Mouse (Mus musculus) neural tube, embryonic 15.5 days (tissue): ENCODE data around the gene Mmab. TPM values are rescaled to one million over a fixed set of nuclear protein-coding genes. Genes with fewer than 3 reads are reported as not detected.
A peak's percentile ranks its signal among the peaks of the same experiment; 100 is the strongest.

Experiments used
- ATAC-seq: fragments of 200-750 bp; cut with Nextera tagmentation; 2 replicates; pipeline ENCODE4 v1.8.0; 2017; ENCODE audit warnings: mild to moderate bottlenecking, moderate TSS enrichment, moderate library complexity; ENCODE audit not compliant: low FRiP score
- H3K27ac ChIP-seq: fragments of 300-500 bp; sonication (generic); replicated peaks from 2 replicates; pipeline ENCODE4 v1.5.1; 2015; ENCODE audit warnings: mild to moderate bottlenecking, inconsistent platforms
- H3K27me3 ChIP-seq: fragments of 300-500 bp; sonication (generic); replicated peaks from 2 replicates; pipeline ENCODE4 v1.6.1; 2015; ENCODE audit warnings: inconsistent platforms
- H3K36me3 ChIP-seq: fragments of 300-500 bp; sonication (generic); 2 replicates; pipeline ENCODE4 v1.6.1; 2015; ENCODE audit warnings: inconsistent platforms
- H3K4me1 ChIP-seq: fragments of 300-500 bp; sonication (generic); 2 replicates; pipeline ENCODE4 v1.6.1; 2015; ENCODE audit warnings: inconsistent platforms
- H3K4me2 ChIP-seq: fragments of 300-500 bp; sonication (generic); 2 replicates; pipeline ENCODE4 v1.6.1; 2015; ENCODE audit warnings: inconsistent platforms, mild to moderate bottlenecking, moderate library complexity
- H3K4me3 ChIP-seq: fragments of 300-500 bp; sonication (generic); replicated peaks from 2 replicates; pipeline ENCODE4 v1.5.1; 2015; ENCODE audit warnings: mild to moderate bottlenecking, inconsistent platforms
- H3K9ac ChIP-seq: fragments of 300-500 bp; sonication (generic); replicated peaks from 2 replicates; pipeline ENCODE4 v1.6.1; 2015; ENCODE audit warnings: mild to moderate bottlenecking, inconsistent platforms
- H3K9me3 ChIP-seq: fragments of 300-500 bp; sonication (generic); replicated peaks from 2 replicates; pipeline ENCODE4 v1.6.1; 2016; ENCODE audit warnings: inconsistent platforms
- WGBS: fragments of 180-500 bp; shearing (Covaris S2); methylation state at CpG from one replicate; pipeline ENCODE4 v1.1.7; 2015; ENCODE audit warnings: mixed read lengths; 5-methylcytosine and 5-hydroxymethylcytosine counted together
- polyA plus RNA-seq: library from polyadenylated mRNA; unstranded; fragments of >200 nt; fragmentation: Nextera tagmentation; extraction: Ambion mirVana; gene quantifications from 2 replicates; pipeline ENCODE4 v1.2.1, GENCODE M21; 2015

Gene Mmab
- polyA plus RNA-seq, 1 experiment from 2014 or later, result 36.1 TPM

DNA sequence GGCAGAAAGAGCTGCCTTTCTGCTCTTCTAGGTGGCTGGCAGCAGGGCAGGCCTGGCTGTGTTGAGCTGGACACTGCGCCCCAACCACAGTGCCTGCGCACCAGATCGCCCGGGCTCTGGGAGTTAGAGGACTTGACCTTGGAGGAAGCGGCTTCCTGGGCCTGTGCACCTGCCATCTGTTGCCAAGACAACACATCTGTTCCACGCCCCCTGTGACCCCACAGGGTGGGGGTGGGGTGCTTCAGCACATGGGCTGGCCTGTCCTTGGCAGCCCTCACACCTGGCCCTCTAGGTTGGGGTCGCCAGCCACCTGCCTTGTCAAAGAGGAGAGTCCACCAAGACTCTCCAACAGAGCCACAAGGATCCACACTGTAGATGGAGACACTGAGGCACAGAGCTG lies 21.8 kb upstream of the Mmab start:
- Histone ChIP-seq H3K9ac (no peak overlapping the region), H3K4me3 (no peak overlapping the region), H3K9me3 (no peaks in the 10 kb centered on the region), H3K4me1 (peaks cover 33% of the 10 kb centered on the region), H3K27me3 (no peaks in the 10 kb centered on the region), H3K4me2 (no peak overlapping the region), H3K27ac (no peak overlapping the region), H3K36me3 (no peaks in the 10 kb centered on the region)
- WGBS, result 49% methylated on average over 7 of the region's 7 CpGs
- ATAC-seq, result no peak

- WGBS, result 73% methylated on average over 2 of the region's 2 CpGs
- Histone ChIP-seq H3K9me3 (no peaks in the 10 kb centered on the region), H3K4me3 (no peak overlapping the region), H3K4me2 (no peak overlapping the region), H3K27me3 (no peaks in the 10 kb centered on the region), H3K4me1 (peaks cover 40% of the 10 kb centered on the region), H3K27ac (no peak overlapping the region), H3K9ac (no peak overlapping the region), H3K36me3 (no peaks in the 10 kb centered on the region)
- ATAC-seq, result no peak
Measured at GRCm38 (mm10) chr5:114464561-114464960, 20.7 kb upstream of the Mmab start.

DNA sequence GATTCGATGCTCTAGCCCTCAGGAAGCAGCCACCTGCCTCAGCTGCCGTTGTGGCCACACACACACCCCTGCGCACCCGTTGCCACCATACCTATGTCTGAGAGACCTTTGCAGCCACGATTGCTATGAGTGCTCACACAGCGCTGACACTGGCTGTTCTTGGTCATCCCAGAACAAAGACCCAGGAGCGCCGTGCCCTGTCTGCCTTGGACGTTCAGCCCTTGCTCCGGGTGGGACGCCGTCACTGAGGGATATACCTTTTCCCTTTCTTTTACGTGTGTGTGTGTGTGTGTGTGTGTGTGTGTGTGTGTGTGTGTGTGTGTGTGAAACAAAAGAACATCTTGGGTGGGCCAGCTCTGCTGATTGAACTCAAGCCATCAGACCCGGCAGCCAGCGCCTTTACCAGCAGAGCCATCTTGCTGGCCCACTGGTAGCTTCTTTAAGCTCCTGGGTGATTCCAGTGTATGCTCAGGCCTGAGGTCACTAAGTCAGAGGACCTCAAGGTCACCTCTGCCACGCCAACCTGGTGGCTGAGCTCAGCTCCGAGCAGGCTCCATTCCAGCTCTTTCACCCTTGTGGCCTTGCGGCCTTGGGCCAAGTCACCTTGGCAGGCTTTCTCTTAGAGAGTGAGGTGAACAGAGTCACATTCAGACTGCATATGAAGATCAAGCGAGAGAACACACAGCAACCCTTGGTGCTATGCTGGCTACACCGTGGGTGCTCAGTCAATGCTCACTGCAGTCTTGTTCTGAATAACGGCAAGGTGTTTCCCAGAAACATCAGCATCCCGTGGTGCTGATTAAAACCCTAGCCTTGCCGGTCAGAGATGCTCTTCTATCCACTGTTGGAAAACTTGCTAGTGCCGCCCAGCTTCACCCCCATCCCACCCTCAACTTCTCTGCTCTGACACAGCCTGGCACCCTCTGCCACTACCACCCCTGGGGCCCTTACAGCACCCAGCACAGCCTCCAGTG lies 18.5 kb upstream of the Mmab start:
- Histone ChIP-seq H3K4me1 (peaks cover 32% of the 10 kb centered on the region), H3K9ac (no peak overlapping the region), H3K27ac (no peak overlapping the region), H3K4me3 (no peak overlapping the region), H3K9me3 (no peaks in the 10 kb centered on the region), H3K4me2 (no peak overlapping the region), H3K36me3 (no peaks in the 10 kb centered on the region), H3K27me3 (no peaks in the 10 kb centered on the region)
- WGBS, result 76% methylated on average over 24 of the region's 24 CpGs
- no peak for ATAC-seq

DNA sequence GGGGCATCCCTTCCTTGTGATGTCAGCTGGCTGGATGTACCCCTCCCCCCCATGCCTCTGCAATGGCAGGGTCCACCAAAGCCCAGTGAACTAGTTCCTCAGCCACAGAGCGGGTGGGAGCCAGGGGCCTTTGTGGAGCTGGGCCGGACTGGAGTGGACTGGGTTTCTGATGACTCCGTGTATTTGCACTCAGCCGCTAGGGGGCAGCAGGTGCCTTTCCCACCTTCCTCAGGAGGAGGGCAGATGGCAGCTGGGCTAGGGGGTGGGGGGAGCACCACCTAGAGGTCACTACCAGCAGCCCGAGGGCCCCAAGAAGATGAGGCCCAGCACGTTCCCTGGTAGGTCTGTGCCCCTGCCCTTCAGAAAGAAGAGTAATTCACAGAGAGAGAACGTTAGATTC lies 17.4 kb upstream of the Mmab start:
- no peak for ATAC-seq
- WGBS, result 3% methylated on average over 7 of the region's 7 CpGs

DNA sequence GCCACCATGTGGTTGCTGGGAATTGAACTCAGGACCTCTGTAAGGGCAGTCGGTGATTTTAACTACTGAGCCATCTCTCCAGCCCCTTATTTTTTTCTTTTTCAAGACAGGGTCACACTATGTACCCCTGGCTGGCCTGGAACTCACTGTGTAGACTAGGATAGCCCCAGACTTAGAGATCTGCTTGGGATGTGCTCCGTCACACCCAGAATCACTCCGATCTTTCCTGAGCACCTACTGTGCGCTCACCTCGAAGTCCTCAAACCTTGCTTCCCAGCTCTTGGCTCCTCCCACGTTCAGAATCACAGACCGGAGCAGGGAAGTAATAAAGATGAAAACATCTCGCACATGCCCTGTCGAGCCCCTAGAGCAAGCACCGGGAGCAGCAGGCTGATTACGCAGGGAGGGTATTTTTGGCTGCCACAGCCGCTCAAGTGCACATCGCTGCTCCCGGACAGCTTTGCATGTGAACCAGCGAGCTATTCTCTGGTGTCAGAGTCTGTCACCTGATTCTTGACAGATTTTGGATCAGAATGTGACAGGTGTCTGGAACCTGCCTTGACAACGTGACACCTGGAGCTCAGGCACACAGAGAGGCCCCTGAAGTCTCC lies 13.2 kb upstream of the Mmab start:
- 84% methylated on average over 16 of the region's 16 CpGs for WGBS
- Histone ChIP-seq H3K27me3 (no peaks in the 10 kb centered on the region), H3K9ac (no peak overlapping the region), H3K4me2 (no peak overlapping the region), H3K36me3 (peaks cover 17% of the 10 kb centered on the region; the same call in 1 of the 2 replicates), H3K4me3 (no peak overlapping the region), H3K4me1 (peaks cover 13% of the 10 kb centered on the region), H3K9me3 (no peaks in the 10 kb centered on the region), H3K27ac (no peak overlapping the region)
- no peak for ATAC-seq

More for the DNA sequence above, 17.4 kb upstream of the Mmab start:
- Histone ChIP-seq H3K9ac (0 out of 2 replicates have a peak overlapping the region, but pooled peaks have one; percentile 23), H3K4me1 (peaks cover 21% of the 10 kb centered on the region), H3K36me3 (no peaks in the 10 kb centered on the region), H3K27ac (no peak overlapping the region), H3K4me2 (no peak overlapping the region), H3K4me3 (no peak overlapping the region), H3K9me3 (no peaks in the 10 kb centered on the region), H3K27me3 (no peaks in the 10 kb centered on the region)

GRCm38 (mm10) chr5:114456287-114456686 lies 12.4 kb upstream of the Mmab start:
- WGBS, result 68% methylated on average over 9 of the region's 9 CpGs
- ATAC-seq, result no peak
- no peaks in the 10 kb centered on the region for H3K9me3 ChIP-seq
- no peaks in the 10 kb centered on the region for H3K27me3 ChIP-seq
- no peak overlapping the region for H3K4me2 ChIP-seq
- H3K4me3 ChIP-seq, result no peak overlapping the region
- H3K4me1 ChIP-seq, result peaks cover 12% of the 10 kb centered on the region
- H3K9ac ChIP-seq, result no peak overlapping the region
- H3K27ac ChIP-seq, result 0 out of 2 replicates have a peak overlapping the region, but pooled peaks have one; percentile 23
- H3K36me3 ChIP-seq, result peaks cover 25% of the 10 kb centered on the region

GRCm38 (mm10) chr5:114449011-114449410 lies 5.2 kb upstream of the Mmab start:
- 92% methylated on average over 4 of the region's 4 CpGs for WGBS
- H3K4me3 ChIP-seq, result no peak overlapping the region
- no peak overlapping the region for H3K9ac ChIP-seq
- H3K27ac ChIP-seq, result no peak overlapping the region
- peaks cover 37% of the 10 kb centered on the region for H3K36me3 ChIP-seq
- H3K27me3 ChIP-seq, result no peaks in the 10 kb centered on the region
- peaks cover 25% of the 10 kb centered on the region for H3K4me1 ChIP-seq
- ATAC-seq, result no peak
- no peak overlapping the region for H3K4me2 ChIP-seq
- H3K9me3 ChIP-seq, result no peaks in the 10 kb centered on the region

GRCm38 (mm10) chr5:114444368-114444692 lies 470 bp upstream of the Mmab start:
- H3K36me3 ChIP-seq, result peaks cover 11% of the 10 kb centered on the region
- ATAC-seq, result peak; percentile 36
- no peaks in the 10 kb centered on the region for H3K27me3 ChIP-seq
- no peaks in the 10 kb centered on the region for H3K9me3 ChIP-seq
- H3K4me1 ChIP-seq, result peaks cover 29% of the 10 kb centered on the region
- under 1% methylated on average over 21 of the region's 21 CpGs for WGBS
- H3K27ac ChIP-seq, result peak overlapping the region; percentile 52; the same call in 1 of the 2 replicates
- H3K9ac ChIP-seq, result peak overlapping the region; percentile 78
- peak overlapping the region; percentile 76 for H3K4me3 ChIP-seq
- peak overlapping the region; percentile 83 for H3K4me2 ChIP-seq

DNA sequence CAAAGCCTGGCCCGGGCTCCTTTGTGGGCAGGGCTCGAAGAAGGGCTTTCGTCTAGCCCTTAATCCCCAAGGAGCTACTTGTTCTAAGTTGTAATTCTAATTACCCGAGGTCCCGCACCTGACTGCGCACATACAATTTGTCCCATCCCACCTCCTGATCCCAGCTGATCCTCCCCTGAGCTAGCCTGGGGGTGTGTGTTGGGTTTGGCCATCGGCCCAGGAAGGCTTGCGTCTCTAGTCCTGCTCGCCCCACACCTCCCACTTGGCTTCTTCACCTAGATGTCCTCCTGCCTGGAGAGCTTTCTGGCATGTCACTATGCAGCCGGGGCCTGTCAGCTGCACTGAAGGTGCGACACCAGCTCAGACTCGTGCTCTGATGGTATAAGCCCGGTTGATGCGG lies 8.3 kb downstream of the Mmab start:
- no peak overlapping the region for H3K4me3 ChIP-seq
- H3K4me1 ChIP-seq, result peaks cover 3% of the 10 kb centered on the region; the same call in 1 of the 2 replicates
- H3K27me3 ChIP-seq, result no peaks in the 10 kb centered on the region
- H3K9me3 ChIP-seq, result no peaks in the 10 kb centered on the region
- no peak for ATAC-seq
- 84% methylated on average over 14 of the region's 14 CpGs for WGBS
- no peak overlapping the region for H3K27ac ChIP-seq
- H3K36me3 ChIP-seq, result peaks cover 22% of the 10 kb centered on the region
- no peak overlapping the region for H3K9ac ChIP-seq
- H3K4me2 ChIP-seq, result no peak overlapping the region

DNA sequence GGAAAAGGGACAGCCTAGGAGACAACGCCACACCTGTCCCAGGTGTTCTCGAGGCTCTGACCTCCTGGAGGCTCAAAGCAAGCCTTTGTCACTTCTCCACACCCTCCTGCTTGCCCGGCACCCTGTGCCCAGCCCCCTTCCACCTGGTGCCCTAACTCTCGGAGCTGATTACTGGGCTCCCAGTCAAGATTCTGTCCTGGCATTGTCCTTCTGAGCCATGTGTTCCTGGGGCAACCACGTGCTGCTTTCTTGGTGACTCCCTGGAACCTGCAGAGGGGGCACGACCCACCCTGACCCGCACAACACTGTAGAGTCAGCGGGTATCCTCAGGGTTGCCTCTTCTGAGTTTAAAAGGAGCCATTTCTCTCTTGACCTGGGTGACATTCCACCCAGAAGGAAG lies 9.5 kb downstream of the Mmab start:
- Histone ChIP-seq H3K27ac (no peak overlapping the region), H3K27me3 (no peaks in the 10 kb centered on the region), H3K4me3 (no peak overlapping the region), H3K4me1 (peaks cover 3% of the 10 kb centered on the region; the same call in 1 of the 2 replicates), H3K9ac (no peak overlapping the region), H3K9me3 (no peaks in the 10 kb centered on the region), H3K4me2 (no peak overlapping the region), H3K36me3 (peaks cover 22% of the 10 kb centered on the region)
- no peak for ATAC-seq
- 91% methylated on average over 8 of the region's 8 CpGs for WGBS

DNA sequence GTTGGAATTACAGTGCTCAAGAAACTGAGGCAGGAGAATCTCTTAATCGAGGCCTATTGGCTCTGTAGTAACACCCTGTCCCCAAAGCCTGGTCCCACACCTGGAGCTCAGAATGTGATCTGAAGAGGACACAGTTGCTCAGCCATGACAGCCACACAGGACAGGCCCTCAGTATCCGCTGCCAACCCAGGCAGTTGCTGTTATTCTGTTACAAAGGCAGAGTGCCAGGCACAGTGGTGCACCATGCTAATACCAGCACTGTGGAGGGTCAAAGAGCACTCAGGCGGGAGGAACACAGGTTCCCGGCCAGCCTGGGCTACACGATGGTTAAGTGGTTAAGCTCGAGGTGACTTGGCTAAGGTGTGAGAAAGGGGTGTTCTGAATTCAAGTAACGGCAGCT lies 14.1 kb downstream of the Mmab start:
- Histone ChIP-seq H3K9me3 (no peaks in the 10 kb centered on the region), H3K27me3 (no peaks in the 10 kb centered on the region), H3K4me1 (peaks cover 23% of the 10 kb centered on the region), H3K9ac (no peak overlapping the region), H3K36me3 (peaks cover 6% of the 10 kb centered on the region), H3K4me2 (no peak overlapping the region), H3K27ac (no peak overlapping the region), H3K4me3 (no peak overlapping the region)
- no peak for ATAC-seq
- 85% methylated on average over 7 of the region's 7 CpGs for WGBS

GRCm38 (mm10) chr5:114428621-114429020 lies 15.2 kb downstream of the Mmab start:
- no peaks in the 10 kb centered on the region for H3K36me3 ChIP-seq
- ATAC-seq, result no peak
- no peaks in the 10 kb centered on the region for H3K9me3 ChIP-seq
- H3K4me2 ChIP-seq, result no peak overlapping the region
- peak overlapping the region; percentile 60 for H3K27ac ChIP-seq
- H3K4me1 ChIP-seq, result peaks cover 27% of the 10 kb centered on the region
- no peak overlapping the region for H3K4me3 ChIP-seq
- no peaks in the 10 kb centered on the region for H3K27me3 ChIP-seq
- WGBS, result 39% methylated on average over 18 of the region's 18 CpGs
- peak overlapping the region; percentile 37; the same call in 1 of the 2 replicates for H3K9ac ChIP-seq
